Mouse (Mus musculus) liver, adult 2 months (tissue): ENCODE measurements around the gene Ccnb3. TPM values are rescaled to one million over a fixed set of nuclear protein-coding genes. Genes with fewer than 3 reads are reported as not detected.

Experiments
- DNase-seq: peaks from one replicate; pipeline ENCODE4 v3.0.0-alpha.2; 2011; ENCODE audit warnings: low read depth, low spot score; ENCODE audit errors: extremely low read depth
- H3K27ac ChIP-seq: fragments of 200-500 bp; replicated peaks from 2 replicates; pipeline ENCODE4 v1.5.1; 2012; ENCODE audit warnings: low read depth, mild to moderate bottlenecking, control low read depth, inconsistent platforms, low read length; ENCODE audit not compliant: insufficient read depth
- H3K27me3 ChIP-seq: fragments of 200-500 bp; 2 replicates; pipeline ENCODE4 v1.6.1; 2012; ENCODE audit warnings: mild to moderate bottlenecking, moderate library complexity, low read length, inconsistent platforms; ENCODE audit not compliant: control insufficient read depth, insufficient read depth
- H3K36me3 ChIP-seq: fragments of 200-500 bp; 2 replicates; pipeline ENCODE4 v1.6.1; 2012; ENCODE audit warnings: low read length, inconsistent platforms; ENCODE audit not compliant: control insufficient read depth, insufficient read depth
- H3K4me1 ChIP-seq: fragments of 200-500 bp; 2 replicates; pipeline ENCODE4 v1.6.1; 2011; ENCODE audit warnings: low read length; ENCODE audit not compliant: control insufficient read depth, insufficient read depth
- H3K4me3 ChIP-seq: fragments of 200-500 bp; 2 replicates; pipeline ENCODE4 v1.5.1; 2011; ENCODE audit warnings: low read depth, mild to moderate bottlenecking, control low read depth, low read length, moderate library complexity; ENCODE audit not compliant: insufficient read depth
- H3K79me2 ChIP-seq: fragments of 200-500 bp; 2 replicates; pipeline ENCODE4 v1.6.1; 2012; ENCODE audit warnings: inconsistent platforms, mild to moderate bottlenecking, low read length, moderate library complexity; ENCODE audit not compliant: control insufficient read depth, insufficient read depth
- H3K9ac ChIP-seq: fragments of 200-500 bp; 2 replicates; pipeline ENCODE4 v1.6.1; 2012; ENCODE audit warnings: low read depth, mild to moderate bottlenecking, control low read depth, inconsistent platforms, low read length
- CTCF ChIP-seq: fragments of 200-500 bp; IDR thresholded peaks from 2 replicates; pipeline ENCODE4 v1.5.1; 2011; ENCODE audit warnings: low read depth, low read length, control low read depth
- POLR2A ChIP-seq: fragments of 200-500 bp; IDR thresholded peaks from 2 replicates; pipeline ENCODE4 v1.6.1; 2011; ENCODE audit warnings: low read length, control low read depth; ENCODE audit not compliant: insufficient read depth; ENCODE audit errors: extremely low read depth
- WGBS: fragments of 180-500 bp; shearing (Covaris S2); methylation state at CpG from one replicate; pipeline ENCODE4 v1.1.7; 2018; 5-methylcytosine and 5-hydroxymethylcytosine counted together
- polyA plus RNA-seq: library from polyadenylated mRNA; depleted of rRNA; stranded (reverse); fragments of >200 nt; gene quantifications from 2 replicates; pipeline ENCODE4 v1.2.3, GENCODE M21; 2012; rRNA removed
- total RNA-seq: library from RNA; depleted of rRNA; stranded (reverse); fragments of >200 nt; gene quantifications from 2 replicates; pipeline ENCODE4 v1.2.3, GENCODE M21; 2014; rRNA removed

Gene Ccnb3
- total RNA-seq, result not detected in 2 replicates
- not detected in 2 replicates for polyA plus RNA-seq

DNA sequence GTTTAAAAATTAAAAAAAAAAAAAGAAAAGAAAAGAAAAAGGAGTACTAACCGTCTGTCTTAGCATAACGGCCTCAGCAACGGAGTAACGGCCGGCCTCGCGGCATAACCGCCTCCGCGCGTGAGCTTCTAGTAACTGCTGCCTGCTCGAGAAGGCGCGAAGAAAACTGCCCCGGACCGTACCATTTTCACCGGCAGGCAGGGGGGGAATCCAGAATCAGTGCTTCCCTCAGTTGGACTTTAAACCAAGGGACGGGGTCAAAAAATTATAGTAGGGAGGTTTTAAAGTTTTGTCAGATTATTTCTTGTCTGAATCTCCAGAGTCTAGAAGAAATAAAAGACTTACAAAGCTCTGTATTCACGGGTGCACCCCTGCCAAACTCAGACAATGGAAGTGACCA lies at the start of gene Ccnb3:
Ccnb3 (minus strand) TSS at position 101 of the 400 bp plus-strand sequence.
- TF ChIP-seq POLR2A (no peak), CTCF (no peak)
- 96% methylated on average over 19 of the region's 19 CpGs for WGBS
- H3K4me3 ChIP-seq, result no peak within 1 kb of the TSS
- no peaks in the 10 kb centered on the region for H3K79me2 ChIP-seq
- H3K36me3 ChIP-seq, result no peaks in the 10 kb centered on the region
- no peak within 1 kb of the TSS for H3K9ac ChIP-seq
- DNase-seq, result no peak
- H3K27ac ChIP-seq, result no peak within 1 kb of the TSS
- H3K4me1 ChIP-seq, result no peaks in the 10 kb centered on the region
- H3K27me3 ChIP-seq, result no peaks in the 10 kb centered on the region

DNA sequence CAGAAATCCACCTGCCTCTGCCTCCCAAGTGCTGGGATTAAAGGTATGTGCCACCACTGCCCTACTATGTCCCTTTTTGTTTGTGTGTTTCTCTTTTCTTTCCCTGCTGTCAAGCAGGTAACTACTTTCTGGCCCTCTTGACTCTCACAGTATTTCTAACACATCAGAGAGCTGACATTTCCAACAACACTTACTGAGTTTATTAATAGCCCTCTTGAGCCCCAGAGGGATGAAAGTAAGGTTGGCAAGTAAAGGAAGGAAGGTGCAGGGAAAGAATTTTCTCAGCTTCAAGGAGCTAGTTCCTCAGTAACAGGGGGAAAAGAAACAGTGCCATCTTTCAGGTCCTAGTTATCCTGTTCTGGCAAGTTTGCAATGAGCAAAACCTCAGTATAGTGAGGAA lies 48.9 kb upstream of the Ccnb3 start:
- TF ChIP-seq CTCF (no peak), POLR2A (no peak)
- Histone ChIP-seq H3K27me3 (no peaks in the 10 kb centered on the region), H3K36me3 (no peaks in the 10 kb centered on the region), H3K27ac (no peak overlapping the region), H3K4me3 (no peak overlapping the region), H3K79me2 (no peaks in the 10 kb centered on the region), H3K4me1 (no peaks in the 10 kb centered on the region), H3K9ac (no peak overlapping the region)
- DNase-seq, result no peak

DNA sequence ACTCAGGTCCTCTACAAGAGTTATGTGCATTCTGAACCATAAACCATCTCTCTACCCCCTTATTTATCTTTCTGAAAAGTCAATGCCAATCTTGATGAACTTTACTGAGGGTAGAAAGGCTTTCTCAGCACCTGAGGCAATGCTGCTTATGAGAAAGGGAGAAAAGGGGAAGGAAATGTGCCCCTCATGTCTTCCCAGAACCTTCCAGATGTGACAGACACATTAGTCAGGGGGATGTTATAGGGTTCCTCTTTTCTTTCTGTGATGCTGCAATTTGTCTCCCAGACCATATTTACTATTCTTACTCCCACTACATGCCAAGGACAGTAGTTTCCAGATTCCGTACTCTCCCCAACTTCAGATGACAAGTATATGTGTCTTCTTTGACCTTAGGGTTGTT lies 44.5 kb upstream of the Ccnb3 start:
- TF ChIP-seq CTCF (no peak), POLR2A (no peak)

DNA sequence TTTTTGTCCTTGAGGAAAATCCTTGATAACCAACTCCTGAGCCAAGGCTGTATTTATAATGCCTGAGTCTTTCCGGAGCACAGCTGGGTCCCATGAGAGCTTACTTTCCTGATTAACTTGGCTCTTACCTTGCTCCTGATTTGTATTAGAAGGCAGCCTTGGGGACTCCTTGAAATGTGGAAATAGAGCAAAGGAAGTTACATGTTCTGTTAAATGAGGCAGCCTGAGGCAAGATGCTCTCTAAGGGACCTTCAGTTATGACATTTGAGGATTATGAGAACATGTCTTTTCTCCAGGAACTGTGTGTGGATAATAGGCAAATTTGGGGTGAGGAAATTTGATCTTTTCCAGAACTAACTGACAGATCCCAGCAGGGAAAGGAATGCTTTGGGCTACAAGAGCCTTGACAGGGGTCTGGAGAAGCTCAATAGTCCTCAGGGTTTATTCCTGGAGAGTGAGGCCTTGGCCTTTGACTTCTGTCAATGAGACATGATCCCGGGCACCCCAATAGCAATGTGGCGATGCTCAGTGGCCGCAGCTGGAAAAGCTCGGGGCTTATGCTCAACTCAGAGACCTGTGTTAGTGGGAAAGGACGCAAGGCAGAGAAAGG lies 38.5 kb upstream of the Ccnb3 start:
- Histone ChIP-seq H3K9ac (no peak overlapping the region), H3K27me3 (no peaks in the 10 kb centered on the region), H3K36me3 (no peaks in the 10 kb centered on the region), H3K4me1 (no peaks in the 10 kb centered on the region), H3K4me3 (no peak overlapping the region), H3K27ac (no peak overlapping the region), H3K79me2 (no peaks in the 10 kb centered on the region)
- TF ChIP-seq CTCF, result no peak
- TF ChIP-seq POLR2A, result no peak
- WGBS, result 83% methylated on average over 6 of the region's 6 CpGs
- DNase-seq, result no peak

More for the DNA sequence above, 44.5 kb upstream of the Ccnb3 start:
- Histone ChIP-seq H3K79me2 (no peaks in the 10 kb centered on the region), H3K27me3 (no peaks in the 10 kb centered on the region), H3K36me3 (no peaks in the 10 kb centered on the region), H3K9ac (no peak overlapping the region), H3K27ac (no peak overlapping the region), H3K4me3 (no peak overlapping the region), H3K4me1 (no peaks in the 10 kb centered on the region)
- DNase-seq, result no peak
- WGBS, result 88% methylated on average over 1 of the region's 1 CpGs

DNA sequence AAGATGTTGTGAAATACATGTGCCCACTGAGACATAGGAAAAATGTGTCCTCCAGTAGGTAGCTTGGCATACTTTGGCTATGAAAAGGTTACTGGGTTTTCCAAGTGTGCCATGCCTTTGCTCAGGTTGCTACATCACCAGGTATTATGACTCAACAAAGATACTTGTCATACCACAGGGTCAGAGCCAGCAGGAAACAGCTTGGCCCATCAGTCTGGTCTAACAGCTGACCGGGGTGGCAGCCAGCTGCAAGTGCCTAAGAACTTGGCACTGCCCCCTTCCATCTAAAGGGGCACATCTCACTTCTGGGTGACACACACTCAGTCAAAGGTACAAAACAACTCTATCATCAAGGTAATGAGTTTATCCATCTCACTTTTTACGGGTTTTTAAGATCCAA lies 26.6 kb upstream of the Ccnb3 start:
- Histone ChIP-seq H3K27me3 (no peaks in the 10 kb centered on the region), H3K36me3 (no peaks in the 10 kb centered on the region), H3K27ac (no peak overlapping the region), H3K4me1 (no peaks in the 10 kb centered on the region), H3K9ac (no peak overlapping the region), H3K4me3 (no peak overlapping the region), H3K79me2 (no peaks in the 10 kb centered on the region)
- TF ChIP-seq CTCF (no peak), POLR2A (no peak)
- no peak for DNase-seq
- 69% methylated on average over 2 of the region's 2 CpGs for WGBS

DNA sequence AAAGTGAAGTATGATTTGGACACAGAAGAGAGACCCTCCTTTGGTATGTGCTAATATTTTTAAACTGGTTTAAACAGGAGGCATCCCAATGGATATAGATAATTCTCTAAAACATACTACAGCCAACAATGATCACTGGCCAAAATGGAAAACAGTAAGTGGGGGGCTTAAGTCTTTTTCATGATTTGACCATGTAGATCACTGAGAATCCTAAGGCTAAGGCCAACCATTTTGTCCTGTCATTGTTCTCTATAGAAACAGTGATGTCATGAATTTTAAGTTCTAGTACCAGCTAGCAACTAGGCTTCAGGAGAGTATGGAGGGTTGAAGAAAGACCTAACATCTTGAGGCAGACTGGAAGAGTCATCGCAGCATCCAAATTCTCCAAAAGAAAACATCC lies 25.8 kb upstream of the Ccnb3 start, which contains the start of gene Akap4:
Akap4 (plus strand) TSS at position 301 of the 400 bp plus-strand sequence.
- H3K4me3 ChIP-seq, result no peak within 1 kb of the TSS
- no peak for DNase-seq
- no peak within 1 kb of the TSS for H3K9ac ChIP-seq
- H3K79me2 ChIP-seq, result no peaks in the 10 kb centered on the region
- H3K4me1 ChIP-seq, result no peaks in the 10 kb centered on the region
- TF ChIP-seq CTCF, result no peak
- TF ChIP-seq POLR2A, result no peak
- no peak within 1 kb of the TSS for H3K27ac ChIP-seq
- H3K36me3 ChIP-seq, result no peaks in the 10 kb centered on the region
- WGBS, result 100% methylated on average over 1 of the region's 1 CpGs
- no peaks in the 10 kb centered on the region for H3K27me3 ChIP-seq
